Mouse (Mus musculus) lung, embryonic 15.5 days (tissue): ENCODE measurements at regions not wholly inside any gene's neighbourhood (a gene's known extent, or its start where the extent isn't known, plus 50 kb on each side); places are given as distances from the start of the nearest gene placed in this dataset.

Source experiments
- ATAC-seq: fragments of 200-750 bp; cut with Nextera tagmentation; 2 replicates; pipeline ENCODE4 v1.8.0; 2017; ENCODE audit warnings: moderate number of reproducible peaks, borderline replicate concordance; ENCODE audit not compliant: low FRiP score, low TSS enrichment; ENCODE audit errors: extremely low read depth
- H3K27ac ChIP-seq: fragments of 300-500 bp; sonication (generic); 2 replicates; pipeline ENCODE4 v1.5.1; 2015; ENCODE audit warnings: moderate library complexity, mild to moderate bottlenecking, inconsistent platforms
- H3K27me3 ChIP-seq: fragments of 300-500 bp; sonication (generic); 2 replicates; pipeline ENCODE4 v1.6.1; 2015; ENCODE audit warnings: inconsistent platforms
- H3K36me3 ChIP-seq: fragments of 300-500 bp; sonication (generic); 2 replicates; pipeline ENCODE4 v1.6.1; 2015; ENCODE audit warnings: inconsistent platforms
- H3K4me1 ChIP-seq: fragments of 300-500 bp; sonication (generic); 2 replicates; pipeline ENCODE4 v1.6.1; 2015; ENCODE audit warnings: inconsistent platforms
- H3K4me2 ChIP-seq: fragments of 300-500 bp; sonication (generic); 2 replicates; pipeline ENCODE4 v1.6.1; 2015; ENCODE audit warnings: inconsistent platforms, mild to moderate bottlenecking, moderate library complexity
- H3K4me3 ChIP-seq: fragments of 300-500 bp; sonication (generic); 2 replicates; pipeline ENCODE4 v1.5.1; 2015; ENCODE audit warnings: mild to moderate bottlenecking, inconsistent platforms
- H3K9ac ChIP-seq: fragments of 300-500 bp; sonication (generic); 2 replicates; pipeline ENCODE4 v1.6.1; 2015; ENCODE audit warnings: inconsistent platforms
- H3K9me3 ChIP-seq: fragments of 300-500 bp; sonication (generic); 2 replicates; pipeline ENCODE4 v1.6.1; 2016; ENCODE audit warnings: inconsistent platforms
- WGBS: fragments of 180-500 bp; shearing (Covaris S2); methylation state at CpG from one replicate; pipeline ENCODE4 v1.1.7; 2015; 5-methylcytosine and 5-hydroxymethylcytosine counted together

GRCm38 (mm10) chr10:83819266-83819949, 96.7 kb downstream of the 1500009L16Rik start:
- H3K36me3 ChIP-seq: no peaks in the 10 kb centered on the region
- no peak overlapping the region for H3K9ac ChIP-seq
- H3K9me3 ChIP-seq: no peaks in the 10 kb centered on the region
- H3K4me3 ChIP-seq: no peak overlapping the region
- H3K4me2 ChIP-seq: peak overlapping the region; percentile 27
- H3K27me3 ChIP-seq: peaks cover 4% of the 10 kb centered on the region; the same call in 1 of the 2 replicates
- H3K27ac ChIP-seq: no peak overlapping the region
- 0 out of 2 replicates have a peak, but pooled peaks cover 3% of the 10 kb centered on the region for H3K4me1 ChIP-seq
- 12% methylated on average over 13 of the region's 13 CpGs for WGBS
- no peak for ATAC-seq

GRCm38 (mm10) chr10:83819950-83820275, 97.2 kb downstream of the 1500009L16Rik start:
- ATAC-seq: no peak
- H3K4me3 ChIP-seq: no peak overlapping the region
- no peak overlapping the region for H3K4me2 ChIP-seq
- no peaks in the 10 kb centered on the region for H3K9me3 ChIP-seq
- 74% methylated on average over 8 of the region's 8 CpGs for WGBS
- H3K36me3 ChIP-seq: no peaks in the 10 kb centered on the region
- peaks cover 4% of the 10 kb centered on the region; the same call in 1 of the 2 replicates for H3K27me3 ChIP-seq
- H3K4me1 ChIP-seq: 0 out of 2 replicates have a peak, but pooled peaks cover 3% of the 10 kb centered on the region
- no peak overlapping the region for H3K9ac ChIP-seq
- H3K27ac ChIP-seq: no peak overlapping the region

GRCm38 (mm10) chr10:83821089-83821488, 98.4 kb downstream of the 1500009L16Rik start:
- Histone ChIP-seq H3K4me3 (no peak overlapping the region), H3K4me1 (0 out of 2 replicates have a peak, but pooled peaks cover 3% of the 10 kb centered on the region), H3K9me3 (no peaks in the 10 kb centered on the region), H3K4me2 (no peak overlapping the region), H3K9ac (no peak overlapping the region), H3K27me3 (peaks cover 4% of the 10 kb centered on the region; the same call in 1 of the 2 replicates), H3K36me3 (no peaks in the 10 kb centered on the region), H3K27ac (no peak overlapping the region)
- no peak for ATAC-seq
- 52% methylated on average over 10 of the region's 10 CpGs for WGBS

- Histone ChIP-seq H3K9me3 (no peaks in the 10 kb centered on the region), H3K36me3 (no peaks in the 10 kb centered on the region), H3K9ac (no peak overlapping the region), H3K4me2 (no peak overlapping the region), H3K27ac (no peak overlapping the region), H3K4me1 (no peaks in the 10 kb centered on the region), H3K4me3 (no peak overlapping the region), H3K27me3 (no peaks in the 10 kb centered on the region)
- WGBS: 83% methylated on average over 5 of the region's 5 CpGs
- ATAC-seq: no peak
Observed at GRCm38 (mm10) chr10:83826105-83826504, 103.4 kb downstream of the 1500009L16Rik start.

GRCm38 (mm10) chr10:83836351-83836750, 113.7 kb downstream of the 1500009L16Rik start:
- Histone ChIP-seq H3K4me3 (no peak overlapping the region), H3K4me2 (no peak overlapping the region), H3K9ac (no peak overlapping the region), H3K27me3 (no peaks in the 10 kb centered on the region), H3K27ac (peak overlapping the region; percentile 65), H3K36me3 (no peaks in the 10 kb centered on the region), H3K9me3 (no peaks in the 10 kb centered on the region), H3K4me1 (peaks cover 6% of the 10 kb centered on the region; the same call in 1 of the 2 replicates)
- 35% methylated on average over 5 of the region's 5 CpGs for WGBS
- ATAC-seq: peak; percentile 46; the same call in 1 of the 2 replicates

- Histone ChIP-seq H3K36me3 (no peaks in the 10 kb centered on the region), H3K4me3 (no peak overlapping the region), H3K9me3 (no peaks in the 10 kb centered on the region; the same call in 1 of the 2 replicates), H3K4me2 (no peak overlapping the region), H3K27me3 (no peaks in the 10 kb centered on the region), H3K27ac (no peak overlapping the region), H3K9ac (no peak overlapping the region), H3K4me1 (peaks cover 6% of the 10 kb centered on the region; the same call in 1 of the 2 replicates)
- no peak for ATAC-seq
- WGBS: 75% methylated on average over 3 of the region's 3 CpGs
Observed at GRCm38 (mm10) chr10:83840226-83840625, 117.6 kb downstream of the 1500009L16Rik start.

GRCm38 (mm10) chr10:83850881-83851280, 128.2 kb downstream of the 1500009L16Rik start:
- Histone ChIP-seq H3K4me1 (peaks cover 16% of the 10 kb centered on the region), H3K9ac (no peak overlapping the region), H3K4me2 (no peak overlapping the region), H3K9me3 (no peaks in the 10 kb centered on the region), H3K4me3 (no peak overlapping the region), H3K36me3 (no peaks in the 10 kb centered on the region), H3K27ac (no peak overlapping the region), H3K27me3 (no peaks in the 10 kb centered on the region)
- WGBS: 78% methylated on average over 4 of the region's 4 CpGs
- ATAC-seq: no peak

- H3K9me3 ChIP-seq: no peaks in the 10 kb centered on the region
- 68% methylated on average over 5 of the region's 5 CpGs for WGBS
- H3K4me2 ChIP-seq: no peak overlapping the region
- peak overlapping the region; percentile 60 for H3K27ac ChIP-seq
- peaks cover 8% of the 10 kb centered on the region for H3K4me1 ChIP-seq
- ATAC-seq: no peak
- no peak overlapping the region for H3K9ac ChIP-seq
- H3K36me3 ChIP-seq: no peaks in the 10 kb centered on the region
- no peaks in the 10 kb centered on the region for H3K27me3 ChIP-seq
- no peak overlapping the region for H3K4me3 ChIP-seq
Observed at GRCm38 (mm10) chr10:83852194-83852593, 129.5 kb downstream of the 1500009L16Rik start.

GRCm38 (mm10) chr10:83852806-83853205, 130.1 kb downstream of the 1500009L16Rik start:
- no peak overlapping the region for H3K4me3 ChIP-seq
- H3K9ac ChIP-seq: no peak overlapping the region
- H3K36me3 ChIP-seq: no peaks in the 10 kb centered on the region
- no peaks in the 10 kb centered on the region for H3K9me3 ChIP-seq
- 27% methylated on average over 3 of the region's 3 CpGs for WGBS
- peak overlapping the region; percentile 60 for H3K27ac ChIP-seq
- peaks cover 15% of the 10 kb centered on the region for H3K4me1 ChIP-seq
- 0 out of 2 replicates have a peak, but pooled peaks have one; percentile 47 for ATAC-seq
- H3K27me3 ChIP-seq: no peaks in the 10 kb centered on the region
- no peak overlapping the region for H3K4me2 ChIP-seq

- no peak overlapping the region for H3K9ac ChIP-seq
- H3K36me3 ChIP-seq: no peaks in the 10 kb centered on the region
- peaks cover 20% of the 10 kb centered on the region for H3K4me1 ChIP-seq
- no peaks in the 10 kb centered on the region for H3K9me3 ChIP-seq
- H3K4me2 ChIP-seq: no peak overlapping the region
- 52% methylated on average over 14 of the region's 14 CpGs for WGBS
- H3K27ac ChIP-seq: peak overlapping the region; percentile 57
- H3K27me3 ChIP-seq: no peaks in the 10 kb centered on the region
- no peak for ATAC-seq
- H3K4me3 ChIP-seq: no peak overlapping the region
Observed at GRCm38 (mm10) chr10:83857794-83858442, 135.3 kb downstream of the 1500009L16Rik start.

- Histone ChIP-seq H3K27me3 (no peaks in the 10 kb centered on the region), H3K4me3 (no peak overlapping the region), H3K9me3 (no peaks in the 10 kb centered on the region), H3K9ac (no peak overlapping the region), H3K4me2 (no peak overlapping the region), H3K27ac (peak overlapping the region; percentile 57), H3K4me1 (peaks cover 20% of the 10 kb centered on the region), H3K36me3 (no peaks in the 10 kb centered on the region)
- 43% methylated on average over 6 of the region's 6 CpGs for WGBS
- no peak for ATAC-seq
Observed at GRCm38 (mm10) chr10:83858689-83859088, 136.0 kb downstream of the 1500009L16Rik start.

- Histone ChIP-seq H3K9ac (no peak overlapping the region), H3K9me3 (no peaks in the 10 kb centered on the region), H3K4me1 (peaks cover 20% of the 10 kb centered on the region), H3K27ac (no peak overlapping the region), H3K27me3 (no peaks in the 10 kb centered on the region), H3K4me3 (no peak overlapping the region), H3K36me3 (no peaks in the 10 kb centered on the region), H3K4me2 (no peak overlapping the region)
- 73% methylated on average over 4 of the region's 4 CpGs for WGBS
- no peak for ATAC-seq
Observed at GRCm38 (mm10) chr10:83859633-83860032, 137.0 kb downstream of the 1500009L16Rik start.
